ENCODE assay signal across 12 mouse cellular contexts in genomic region chr12:110504793-110505192, GRCm38 (mm10). TPM values are rescaled to one million over a fixed set of nuclear protein-coding genes. Genes with fewer than 3 reads are reported as not detected.
DNase-seq lines count a peak whose midpoint lies in the region; ATAC-seq lines count a peak whose summit lies in the region.
"Had no signal": no experiment of that assay in that cellular context is flagged by ENCODE, and none has a peak within 500 bp of the region (broad histone marks: within the 10 kb centered on the region; RNA-seq: fewer than 3 reads in every experiment).

No protein-coding gene starts in this region.

- H3K4me2 ChIP-seq in hindbrain, embryonic 13.5 days = no peak overlapping the region
- no peak overlapping the region for H3K4me2 ChIP-seq in hindbrain, embryonic 16.5 days (ENCODE audit: low read length)
- no peak overlapping the region for H3K4me2 ChIP-seq in intestine, embryonic 15.5 days (replicated peaks)
- H3K4me2 ChIP-seq: midbrain, embryonic 12.5 days had no signal

- no peak for ATAC-seq in hindbrain, embryonic 13.5 days (ENCODE audit: low FRiP score)
- ATAC-seq in hindbrain, embryonic 16.5 days = no peak
- ATAC-seq in CD4-positive, CD25-positive, alpha-beta regulatory T cell, adult 4 months = peak; percentile 71
- no peak for ATAC-seq in intestine, embryonic 15.5 days

- H3K4me1 ChIP-seq in hindbrain, embryonic 13.5 days (replicated peaks) = peaks cover 64% of the 10 kb centered on the region
- peaks cover 23% of the 10 kb centered on the region for H3K4me1 ChIP-seq in hindbrain, embryonic 16.5 days (ENCODE audit: control insufficient read depth, insufficient read depth, low read depth, low read length)
- peaks cover 50% of the 10 kb centered on the region for H3K4me1 ChIP-seq in intestine, embryonic 15.5 days (replicated peaks)

- H3K27ac ChIP-seq in hindbrain, embryonic 13.5 days = no peak overlapping the region
- H3K27ac ChIP-seq in hindbrain, embryonic 16.5 days (ENCODE audit: low read depth, low read length) = no peak overlapping the region
- H3K27ac ChIP-seq in intestine, embryonic 15.5 days = peak overlapping the region; percentile 71
- H3K27ac ChIP-seq: midbrain, embryonic 12.5 days had no signal

- DNase-seq in A20 (ENCODE audit: low read depth, low spot score) = peak; percentile 37
- no peak for DNase-seq in adrenal gland, postnatal 25 days
- no peak for DNase-seq in right cerebral cortex, adult 2 months (ENCODE audit: low spot score in 2 of 2)
- DNase-seq: cerebellum, adult 11 months; kidney, postnatal 14 days; left cerebral cortex, postnatal 4 days; thymus, postnatal 36 days had no signal

- no peak overlapping the region for H3K4me3 ChIP-seq in hindbrain, embryonic 13.5 days
- no peak overlapping the region for H3K4me3 ChIP-seq in hindbrain, embryonic 16.5 days (ENCODE audit: low read length)
- no peak overlapping the region for H3K4me3 ChIP-seq in intestine, embryonic 15.5 days (replicated peaks)
- H3K4me3 ChIP-seq: midbrain, embryonic 12.5 days had no signal

- H3K36me3 ChIP-seq in hindbrain, embryonic 13.5 days = no peaks in the 10 kb centered on the region
- H3K36me3 ChIP-seq in hindbrain, embryonic 16.5 days (ENCODE audit: control insufficient read depth, insufficient read depth, low read length) = no peaks in the 10 kb centered on the region
- no peaks in the 10 kb centered on the region for H3K36me3 ChIP-seq in intestine, embryonic 15.5 days
- H3K36me3 ChIP-seq: midbrain, embryonic 12.5 days had no signal

- H3K9ac ChIP-seq in hindbrain, embryonic 13.5 days = peak overlapping the region; percentile 36; the same call in 1 of the 2 replicates
- no peak overlapping the region for H3K9ac ChIP-seq in hindbrain, embryonic 16.5 days (ENCODE audit: low read depth, low read length)
- no peak overlapping the region for H3K9ac ChIP-seq in intestine, embryonic 15.5 days
- H3K9ac ChIP-seq: midbrain, embryonic 12.5 days had no signal

- no peaks in the 10 kb centered on the region for H3K9me3 ChIP-seq in hindbrain, embryonic 13.5 days
- H3K9me3 ChIP-seq in hindbrain, embryonic 16.5 days (ENCODE audit: control insufficient read depth, low read length) = no peaks in the 10 kb centered on the region
- no peaks in the 10 kb centered on the region for H3K9me3 ChIP-seq in intestine, embryonic 15.5 days
- H3K9me3 ChIP-seq: midbrain, embryonic 12.5 days had no signal

- 33% methylated on average over 3 of the region's 3 CpGs for WGBS in hindbrain, embryonic 13.5 days
- WGBS in hindbrain, embryonic 16.5 days = 31% methylated on average over 3 of the region's 3 CpGs
- 38% methylated on average over 3 of the region's 3 CpGs for WGBS in intestine, embryonic 15.5 days

- H3K27me3 ChIP-seq in hindbrain, embryonic 13.5 days = no peaks in the 10 kb centered on the region
- H3K27me3 ChIP-seq in hindbrain, embryonic 16.5 days (replicated peaks; ENCODE audit: control insufficient read depth, insufficient read depth, low read length) = no peaks in the 10 kb centered on the region
- no peaks in the 10 kb centered on the region for H3K27me3 ChIP-seq in intestine, embryonic 15.5 days (replicated peaks)
- H3K27me3 ChIP-seq: midbrain, embryonic 12.5 days had no signal

RNA-seq across cellular contexts. Expression of gene Ppp2r5c, which starts 57.9 kb away (rescaled TPM):
- 142 and 144 TPM in 2 replicates for polyA plus RNA-seq in hindbrain, embryonic 13.5 days (2015; fragmentation: Nextera tagmentation; extraction: Ambion mirVana)
- polyA plus RNA-seq in hindbrain, embryonic 16.5 days (2015; fragmentation: Nextera tagmentation; extraction: Ambion mirVana) = 135 and 136 TPM in 2 replicates
- polyA plus RNA-seq in CD4-positive, CD25-positive, alpha-beta regulatory T cell, adult 4 months (2017; shearing (Covaris generic)) = 100 to 1,000 TPM; 490 to 635 TPM
- polyA plus RNA-seq in intestine, embryonic 15.5 days (2015; fragmentation: Nextera tagmentation; extraction: Ambion mirVana) = 140 and 162 TPM in 2 replicates
- 98.6 and 115 TPM in 2 replicates for total RNA-seq in adrenal gland, postnatal 25 days (2021)
